Comparison of ENCODE assay signal across 37 mouse cellular contexts in the genomic region with DNA sequence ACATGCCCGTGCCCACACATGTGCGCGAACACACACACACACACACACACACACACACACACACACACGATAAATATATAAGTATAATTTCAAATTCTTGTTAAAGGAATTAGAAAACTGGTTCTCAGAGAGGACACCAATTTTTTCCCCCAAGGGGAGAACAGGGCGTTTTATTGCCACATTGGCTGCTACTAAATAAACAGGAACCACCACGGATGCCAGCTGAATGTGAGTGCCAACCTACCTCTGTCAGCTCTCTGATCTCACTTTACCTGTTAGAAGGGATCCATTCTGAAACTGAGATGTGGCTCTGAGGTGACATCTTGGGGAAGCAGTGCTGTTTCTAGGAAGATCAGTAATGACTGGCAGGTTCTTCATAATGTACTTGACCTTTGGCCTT. TPM values are rescaled to one million over a fixed set of nuclear protein-coding genes. Genes with fewer than 3 reads are reported as not detected.
"Had no signal": no experiment of that assay in that cellular context is flagged by ENCODE, and none has a peak within 500 bp of the region (broad histone marks: within the 10 kb centered on the region; RNA-seq: fewer than 3 reads in every experiment).

No protein-coding gene starts in this region.

- H3K9me3 ChIP-seq: heart, embryonic 10.5 days; heart, embryonic 12.5 days; hindbrain, embryonic 10.5 days; hindbrain, embryonic 12.5 days; kidney, embryonic 15.5 days; limb, embryonic 13.5 days; limb, embryonic 15.5 days; liver, embryonic 12.5 days had no signal

- H3K27ac ChIP-seq: gastrocnemius, adult 2 months; heart, embryonic 10.5 days; hindbrain, embryonic 10.5 days; hindbrain, embryonic 12.5 days; hindbrain, embryonic 14.5 days; kidney, embryonic 15.5 days; kidney, postnatal 0 days; left cerebral cortex, adult 2 months; limb, embryonic 13.5 days; limb, embryonic 15.5 days; liver, embryonic 12.5 days; liver, embryonic 14.5 days had no signal

- H3K36me3 ChIP-seq: heart, embryonic 10.5 days; heart, embryonic 12.5 days; hindbrain, embryonic 10.5 days; hindbrain, embryonic 12.5 days; kidney, embryonic 15.5 days; limb, embryonic 13.5 days; limb, embryonic 15.5 days; liver, embryonic 12.5 days had no signal

- ATAC-seq: hindbrain, embryonic 16.5 days; inflammation-experienced regulatory T-cells, adult 6 months; liver, embryonic 12.5 days had no signal

- DNase-seq: gastrocnemius, adult 2 months; gastrocnemius, postnatal 10 days; gastrocnemius, postnatal 25 days; heart, adult 18-20 months; heart, postnatal 10 days; heart, postnatal 4 days; kidney, adult 11 months; kidney, adult 2 months; kidney, adult 9 months; kidney, postnatal 14 days; kidney, postnatal 36 days; left cerebral cortex, postnatal 4 days had no signal

- H3K4me1 ChIP-seq: heart, embryonic 10.5 days; heart, embryonic 12.5 days; hindbrain, embryonic 12.5 days; kidney, embryonic 15.5 days; limb, embryonic 13.5 days; limb, embryonic 15.5 days; liver, embryonic 12.5 days had no signal

- H3K4me3 ChIP-seq: gastrocnemius, adult 2 months; heart, embryonic 10.5 days; heart, embryonic 12.5 days; hindbrain, embryonic 10.5 days; hindbrain, embryonic 12.5 days; kidney, embryonic 15.5 days; left cerebral cortex, adult 2 months; limb, embryonic 13.5 days; limb, embryonic 15.5 days; liver, embryonic 12.5 days had no signal

- H3K4me2 ChIP-seq: heart, embryonic 12.5 days; hindbrain, embryonic 12.5 days; hindbrain, embryonic 14.5 days; kidney, embryonic 15.5 days; limb, embryonic 13.5 days; limb, embryonic 15.5 days; liver, embryonic 12.5 days had no signal

- H3K27me3 ChIP-seq: heart, embryonic 12.5 days; hindbrain, embryonic 12.5 days; kidney, embryonic 15.5 days; limb, embryonic 13.5 days; limb, embryonic 15.5 days; liver, embryonic 12.5 days had no signal

- H3K9ac ChIP-seq: heart, embryonic 12.5 days; hindbrain, embryonic 12.5 days; hindbrain, embryonic 14.5 days; kidney, embryonic 15.5 days; limb, embryonic 13.5 days; limb, embryonic 15.5 days; liver, embryonic 12.5 days; liver, embryonic 14.5 days had no signal

RNA-seq across cellular contexts. Expression of a gene that starts 3.2 kb away (rescaled TPM):
- total RNA-seq: gastrocnemius, adult 2 months; gastrocnemius, postnatal 10 days; gastrocnemius, postnatal 25 days; heart, adult 18-20 months; heart, adult 8-10 months; heart, postnatal 10 days; heart, postnatal 25 days; heart, postnatal 4 days; layer of hippocampus, adult 18-20 months; layer of hippocampus, postnatal 10 days; layer of hippocampus, postnatal 25 days; left cerebral cortex, adult 2 months; left cerebral cortex, postnatal 14 days; left cerebral cortex, postnatal 4 days had no signal
- polyA plus RNA-seq: frontal cortex, adult 2 months; heart, embryonic 10.5 days; heart, embryonic 12.5 days; heart, embryonic 14.5 days; heart, embryonic 16.5 days; hindbrain, embryonic 12.5 days; hindbrain, embryonic 14.5 days; inflammation-experienced regulatory T-cells, adult 6 months; kidney, adult 2 months; kidney, postnatal 0 days; limb, embryonic 11.5 days; limb, embryonic 13.5 days; limb, embryonic 15.5 days; liver, embryonic 12.5 days; liver, embryonic 14.5 days; liver, embryonic 16.5 days had no signal
